Mouse (Mus musculus) urinary bladder, postnatal 14 days (tissue): ENCODE results near the gene Enoph1.
A peak's percentile ranks its signal among the peaks of the same experiment; 100 is the strongest.

Source experiments
- DNase-seq: peaks from one replicate; pipeline ENCODE4 v3.0.0; 2021; ENCODE audit warnings: low spot score

Enoph1 gene

DNA sequence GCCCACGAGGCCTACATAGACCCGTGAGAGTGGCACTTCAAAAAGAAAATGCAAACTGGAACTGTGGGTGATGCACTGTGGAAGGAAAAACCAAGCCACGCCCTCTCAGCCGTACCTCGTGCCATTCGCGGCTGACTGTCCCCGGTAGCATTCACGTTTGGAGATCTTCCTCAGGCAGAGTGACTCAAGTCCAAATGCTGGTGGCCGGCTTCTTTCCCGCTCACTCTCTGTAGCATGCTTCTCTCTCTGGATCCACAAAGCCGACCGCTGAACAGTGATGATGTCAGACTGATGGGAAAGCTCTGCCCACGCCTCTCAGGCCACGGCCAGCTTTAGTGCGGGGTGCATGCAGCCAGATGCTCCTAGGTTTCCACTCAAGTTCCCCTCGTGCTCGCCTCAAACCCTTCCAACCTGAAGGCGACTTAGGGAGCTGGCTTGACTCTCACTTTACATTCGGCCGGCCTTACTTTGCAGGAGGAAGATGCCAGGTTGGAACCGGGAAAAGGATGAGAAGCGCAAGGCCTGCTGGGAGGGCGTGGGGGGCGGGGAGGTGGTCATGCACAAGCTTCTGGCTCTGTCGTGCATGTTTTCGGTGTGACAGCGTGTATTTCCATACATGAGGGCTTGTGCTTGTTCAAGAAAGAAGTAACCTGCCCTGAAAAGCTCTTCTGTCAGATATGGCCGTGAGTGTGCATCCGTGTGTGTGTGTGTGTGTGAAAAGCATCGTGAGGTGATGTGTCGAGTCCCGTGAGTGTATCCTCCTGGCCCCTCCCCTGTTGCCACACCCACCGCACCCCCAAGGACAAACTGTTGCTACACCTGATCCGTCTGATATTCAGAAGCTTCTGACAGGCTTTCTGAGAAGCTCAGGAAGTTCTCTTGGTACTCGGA, 39.5 kb downstream of the Enoph1 start:
- no peak for DNase-seq

DNA sequence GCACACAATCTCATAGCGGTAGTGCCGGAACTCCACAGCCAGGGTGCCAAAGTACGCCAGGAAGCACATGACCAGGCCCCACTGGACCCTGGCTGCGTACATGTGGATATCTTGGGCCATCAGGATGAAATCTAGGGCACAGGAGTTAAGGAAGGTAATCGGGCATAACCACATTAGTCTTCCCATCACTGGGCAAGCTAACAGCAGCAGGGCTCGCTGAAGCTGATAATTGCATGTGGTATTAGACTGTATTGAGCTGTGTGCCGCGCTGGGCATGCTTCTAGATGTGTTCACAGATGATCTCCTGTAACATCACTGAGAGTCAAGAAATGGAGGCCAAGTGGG, 40.1 kb downstream of the Enoph1 start:
- no peak for DNase-seq

DNA sequence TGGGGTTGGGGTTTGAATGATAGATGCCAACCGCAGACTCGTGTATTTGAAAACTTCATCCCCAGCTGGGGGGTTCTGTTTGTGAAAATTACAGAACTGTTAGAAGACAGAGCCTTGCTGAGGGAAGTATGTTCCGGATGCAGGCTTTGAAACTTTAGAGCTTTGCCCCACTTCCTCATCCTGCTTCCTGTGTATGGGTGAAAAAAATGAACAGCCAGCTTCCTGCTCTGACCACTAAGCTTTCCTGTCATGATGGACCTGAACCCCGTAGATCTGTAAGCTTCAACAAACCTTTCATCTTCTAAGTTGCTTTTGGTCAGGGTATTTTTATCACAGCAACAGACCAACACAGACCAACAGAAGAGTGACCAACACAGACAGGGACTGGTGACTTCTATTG, 42.2 kb downstream of the Enoph1 start:
- no peak for DNase-seq

DNA sequence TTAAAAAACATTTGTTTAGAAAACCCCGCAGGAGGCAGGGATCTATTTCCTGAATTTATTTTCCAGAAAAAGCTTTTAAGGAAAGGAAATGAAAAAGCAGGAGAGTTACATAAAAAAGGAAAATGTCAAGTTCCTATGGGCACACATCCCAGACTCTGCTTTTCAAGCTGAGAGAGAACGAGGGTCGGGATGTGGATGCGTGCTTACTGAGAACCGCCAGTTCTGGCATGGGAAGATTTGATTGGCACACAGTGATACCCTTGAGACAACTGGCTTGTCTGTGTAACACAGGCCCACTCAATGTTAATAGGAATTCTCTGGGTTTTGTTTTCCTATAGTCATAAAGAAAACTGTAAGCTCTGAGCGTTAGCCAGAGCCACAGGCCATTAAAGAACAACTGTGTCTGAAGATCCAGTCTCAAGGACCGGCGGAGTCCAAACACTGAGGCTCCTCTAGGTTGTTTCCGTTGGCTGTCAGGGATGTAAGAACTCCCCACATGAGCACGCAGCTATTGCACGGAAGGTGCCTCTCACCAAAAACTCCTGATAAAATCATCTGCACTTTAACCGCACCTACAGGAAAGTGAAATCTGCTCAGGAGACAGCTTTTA, 44.3 kb downstream of the Enoph1 start:
- DNase-seq: no peak

DNA sequence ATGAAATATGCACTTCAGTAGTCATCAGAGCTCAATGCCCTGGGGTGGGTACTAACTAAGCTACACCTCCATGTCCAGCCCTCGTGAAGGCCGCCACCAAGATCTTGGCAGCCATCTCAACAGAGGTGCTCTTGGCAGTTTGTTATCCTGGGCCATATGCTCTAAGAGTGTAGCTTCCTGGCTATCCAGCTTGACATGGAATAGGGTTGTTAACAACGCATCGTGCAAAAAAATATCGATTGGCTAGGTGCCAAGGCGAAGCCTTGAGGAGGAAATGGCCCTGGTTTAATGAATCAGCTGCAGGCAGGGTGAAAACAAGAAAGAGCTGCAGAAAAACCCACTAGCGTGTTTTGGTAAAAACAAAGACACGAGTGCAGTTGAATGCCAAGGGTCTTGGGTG, 45.3 kb downstream of the Enoph1 start:
- peak; percentile 41 for DNase-seq

DNA sequence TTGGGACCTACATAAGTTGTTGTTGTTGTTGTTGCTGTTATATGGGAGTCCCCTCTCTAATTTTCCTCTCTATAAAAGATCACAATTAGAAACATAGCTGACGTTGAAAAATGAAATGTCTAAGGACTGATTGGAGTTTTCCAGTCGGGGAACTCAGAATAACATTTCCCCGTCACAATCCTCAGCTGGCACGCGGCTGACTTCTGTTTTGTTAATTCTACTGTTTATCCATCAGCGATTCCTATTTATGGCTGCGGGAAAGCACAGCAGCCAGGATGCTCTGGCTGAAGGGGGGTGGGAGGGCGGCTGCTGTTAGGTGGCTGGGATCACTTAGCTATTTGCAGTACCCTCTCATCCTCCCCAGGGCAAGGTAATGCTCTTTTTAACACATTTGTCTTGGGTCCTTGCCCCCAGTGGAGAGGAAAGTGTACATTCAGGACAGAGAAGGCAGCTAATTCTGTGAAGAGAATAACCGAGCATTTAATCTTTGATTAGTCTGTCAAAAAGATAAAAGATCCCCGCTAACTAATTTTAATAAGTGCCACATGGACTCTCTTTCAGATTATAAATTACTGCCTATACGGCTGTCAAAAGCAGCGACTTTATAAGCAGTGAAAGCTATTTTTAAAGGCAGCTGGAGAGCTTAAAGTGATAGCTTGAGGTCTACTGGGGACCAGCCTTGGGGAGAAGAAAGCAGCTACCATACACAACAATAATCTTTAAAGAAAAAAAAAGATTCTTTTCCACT, 50.9 kb downstream of the Enoph1 start:
- no peak for DNase-seq

DNA sequence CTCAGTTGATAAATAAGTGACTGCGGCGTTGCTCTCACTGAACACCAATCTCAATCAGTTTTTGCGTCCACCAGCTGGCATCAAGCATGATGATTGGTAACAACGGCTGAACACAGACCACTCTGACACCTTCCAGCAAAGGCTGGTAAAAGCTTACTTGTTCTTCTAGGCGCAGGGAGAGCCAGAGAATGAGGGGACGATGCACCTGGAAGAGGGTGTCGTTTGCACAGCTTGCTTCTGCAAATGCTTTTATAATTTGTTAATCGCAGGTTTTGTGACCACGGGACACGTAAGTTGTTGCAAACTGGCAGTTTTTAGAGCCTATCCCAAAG, 51.4 kb downstream of the Enoph1 start:
- DNase-seq: no peak

DNA sequence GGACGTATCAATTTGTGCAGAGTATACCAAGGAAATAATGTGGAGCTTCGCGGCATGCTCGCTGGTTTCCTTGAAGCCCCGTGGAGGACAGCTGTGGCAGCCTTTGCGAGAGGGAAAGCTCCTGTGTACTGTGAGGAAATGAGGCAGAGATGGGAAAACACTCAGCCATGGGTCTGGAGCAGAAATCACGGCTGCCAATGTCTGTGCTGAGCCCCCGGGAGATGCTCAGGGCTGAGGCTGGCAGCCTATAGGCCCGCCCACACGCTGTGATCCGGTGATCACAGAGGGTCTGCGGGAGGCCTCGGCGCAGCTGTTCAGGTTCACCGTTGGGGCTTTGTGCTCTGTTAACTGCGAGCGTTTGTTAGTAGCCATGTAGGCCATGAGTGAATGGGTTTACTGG, 51.8 kb downstream of the Enoph1 start:
- DNase-seq: no peak

DNA sequence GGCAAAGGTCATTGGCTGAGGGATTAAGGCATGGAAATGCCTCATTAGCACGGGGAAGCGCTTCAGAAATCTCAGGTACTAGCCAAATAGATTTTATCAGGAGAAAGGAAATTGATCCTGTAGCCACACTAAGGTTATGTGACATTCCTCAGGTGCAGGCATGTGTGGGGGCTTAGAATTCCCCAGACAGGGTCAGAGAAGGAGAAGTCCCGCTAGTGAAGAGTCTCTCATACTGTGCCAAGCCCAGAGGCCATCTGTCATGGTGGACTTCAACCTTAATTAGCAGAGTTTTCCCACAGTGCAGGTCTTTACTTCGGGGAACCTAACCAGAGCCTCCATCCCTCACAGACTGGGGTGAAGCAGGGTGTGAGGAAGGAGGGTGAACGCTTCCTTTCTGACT, 57.2 kb downstream of the Enoph1 start:
- DNase-seq: no peak

DNA sequence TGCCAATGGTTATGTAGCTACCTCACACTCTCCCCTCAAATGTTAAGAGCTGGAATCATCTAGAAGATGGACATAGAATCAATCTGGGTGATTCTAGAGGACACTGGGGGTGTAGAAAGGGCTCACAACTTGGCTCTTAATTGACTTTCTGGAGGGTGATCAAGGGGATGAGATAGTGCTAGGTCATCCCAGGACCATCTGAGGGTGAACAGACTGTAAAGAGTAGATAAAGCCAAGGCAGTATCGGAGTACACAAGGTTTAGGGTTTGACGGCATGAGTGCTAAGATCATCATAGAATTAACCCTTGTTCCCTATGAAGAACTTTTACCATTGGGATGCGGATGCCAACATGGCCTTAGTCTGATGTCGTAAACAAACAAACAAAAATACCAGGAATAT, 58.2 kb downstream of the Enoph1 start:
- no peak for DNase-seq

DNA sequence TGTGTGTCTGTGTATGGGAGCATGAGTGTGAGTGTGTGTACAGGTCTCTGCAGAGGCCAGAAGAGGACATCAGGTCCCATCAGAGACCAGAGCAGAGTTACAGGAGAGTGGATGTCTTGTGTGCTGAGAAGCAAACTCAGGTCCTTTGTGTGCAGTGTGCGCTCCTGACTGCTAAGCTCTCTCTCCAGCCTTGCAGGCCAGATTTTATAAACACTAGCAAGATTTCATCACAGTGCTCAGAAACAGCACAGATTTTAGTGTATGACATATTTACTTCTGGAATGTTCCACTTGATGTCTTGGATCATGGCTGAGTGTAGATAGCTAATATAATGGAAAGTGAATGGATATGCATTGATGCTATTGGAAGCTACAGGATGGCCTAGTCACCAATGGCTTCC, 62.6 kb downstream of the Enoph1 start:
- DNase-seq: no peak

DNA sequence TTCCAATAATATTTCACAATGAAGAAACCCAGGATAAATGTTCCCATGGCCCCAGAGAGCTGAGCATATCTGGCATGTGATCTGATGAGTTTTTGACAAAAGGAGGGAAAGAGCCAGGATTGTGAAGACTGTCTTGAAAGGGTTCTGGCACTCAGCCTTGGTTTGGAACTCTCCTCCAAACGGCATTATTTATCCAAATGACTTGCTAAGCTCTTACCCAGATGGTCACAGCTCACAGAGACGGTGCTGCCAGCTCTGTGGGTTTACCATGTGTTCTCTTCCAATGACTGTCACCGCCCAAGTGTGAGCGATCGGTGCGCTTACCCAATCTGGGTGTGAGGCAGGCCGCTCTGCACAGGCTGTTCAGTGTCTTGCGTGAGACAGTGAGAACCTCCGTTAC, 69.1 kb downstream of the Enoph1 start:
- DNase-seq: peak; percentile 12

DNA sequence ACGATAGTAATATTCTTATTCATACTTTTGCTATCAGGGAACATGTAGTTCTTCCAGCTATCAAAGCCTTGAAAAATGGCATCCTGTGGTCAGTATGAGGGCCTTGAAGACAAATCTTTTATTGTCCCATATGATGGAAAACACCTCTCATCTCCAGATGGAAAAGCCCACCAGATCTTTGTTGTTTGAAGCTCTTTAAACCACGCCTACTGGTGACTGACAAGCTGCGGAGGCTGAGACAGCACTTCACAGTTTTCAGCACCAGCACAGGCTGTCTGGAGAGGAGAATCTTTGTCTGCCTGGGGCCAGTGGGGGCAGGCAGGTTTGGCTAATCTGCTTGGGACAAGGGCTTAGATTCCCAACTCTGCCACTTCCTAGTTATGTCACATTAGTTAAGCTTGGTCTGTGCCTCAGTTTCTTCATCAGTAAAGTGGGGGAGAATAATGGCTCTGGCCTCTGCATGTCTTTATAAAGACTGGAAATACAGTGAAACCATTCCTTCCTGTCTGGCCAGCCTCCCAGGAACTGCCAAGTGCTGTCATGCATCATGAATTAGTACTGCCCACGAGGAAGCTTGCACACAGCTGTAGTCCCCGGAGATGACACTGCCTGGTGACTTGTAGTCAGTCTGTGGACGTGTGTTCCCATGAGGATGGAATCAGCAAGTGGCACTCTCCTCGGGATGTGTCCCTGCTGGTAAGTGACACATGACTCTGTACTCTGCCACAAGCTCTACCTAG, 69.9 kb downstream of the Enoph1 start:
- no peak for DNase-seq

DNA sequence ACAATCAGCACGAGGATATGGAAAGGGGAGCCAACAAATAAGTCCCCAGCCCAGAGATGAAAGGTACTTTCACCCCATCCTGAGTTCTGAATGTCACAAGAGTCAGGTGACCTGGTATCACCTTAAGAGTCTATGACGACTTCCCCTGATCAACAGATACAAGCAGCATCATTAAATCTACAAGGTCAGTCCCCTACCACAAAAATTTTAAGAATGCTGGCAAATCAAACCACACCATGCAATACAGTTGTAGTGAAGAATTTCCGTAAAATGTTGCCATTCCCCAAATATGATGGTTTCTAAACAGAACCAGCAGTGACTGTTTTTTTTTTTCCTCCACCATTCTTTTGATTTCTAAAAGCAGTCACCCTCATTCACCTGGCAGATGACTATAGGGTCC, 70.8 kb downstream of the Enoph1 start:
- no peak for DNase-seq

DNA sequence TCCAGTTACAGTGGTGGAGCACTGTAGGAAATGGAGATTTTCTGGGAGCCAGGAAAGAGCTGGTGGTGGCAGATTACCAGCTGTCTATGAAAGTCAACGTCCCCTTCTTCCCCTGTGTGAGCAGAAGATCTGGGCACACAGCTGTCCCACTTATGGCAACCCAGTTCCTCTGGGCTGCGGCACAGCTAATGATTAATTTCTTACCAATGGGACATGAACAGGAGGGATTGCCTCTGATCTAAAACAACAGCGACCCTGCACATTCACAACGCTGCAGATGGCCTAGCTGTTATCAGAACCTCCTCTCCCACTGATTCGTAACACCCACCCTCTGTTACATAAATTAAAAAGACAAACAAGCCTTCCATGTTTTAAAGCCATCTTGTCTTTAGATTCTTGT, 73.6 kb downstream of the Enoph1 start:
- no peak for DNase-seq
